Mouse (Mus musculus): ENCODE measurements around the gene Myo5a. TPM values are rescaled to one million over a fixed set of nuclear protein-coding genes. Genes with fewer than 3 reads are reported as not detected.

Gene Myo5a
- polyA plus RNA-seq, 1 experiment from 2014 or later: 22.3 TPM

GRCm38 (mm10) chr9:75121126-75121525 lies 50.3 kb downstream of the Myo5a start:
- ATAC-seq (ENCODE audit: insufficient number of reproducible peaks, insufficient read depth, low FRiP score, low TSS enrichment, low read depth): no peak
- Histone ChIP-seq H3K4me2 (no peak overlapping the region), H3K36me3 (peaks cover 18% of the 10 kb centered on the region; the same call in 1 of the 2 replicates), H3K9ac (replicated peaks) (no peak overlapping the region), H3K27ac (no peak overlapping the region), H3K4me3 (replicated peaks) (no peak overlapping the region), H3K4me1 (replicated peaks) (no peaks in the 10 kb centered on the region), H3K9me3 (no peaks in the 10 kb centered on the region), H3K27me3 (no peaks in the 10 kb centered on the region)
- 83% methylated on average over 3 of the region's 3 CpGs for WGBS

GRCm38 (mm10) chr9:75124201-75124721 lies 53.4 kb downstream of the Myo5a start:
- WGBS: 75% methylated on average over 6 of the region's 6 CpGs
- H3K4me1 ChIP-seq (replicated peaks): no peaks in the 10 kb centered on the region
- no peaks in the 10 kb centered on the region for H3K9me3 ChIP-seq
- no peaks in the 10 kb centered on the region for H3K27me3 ChIP-seq
- ATAC-seq (ENCODE audit: insufficient number of reproducible peaks, insufficient read depth, low FRiP score, low TSS enrichment, low read depth): no peak
- no peak overlapping the region for H3K4me3 ChIP-seq (replicated peaks)
- H3K27ac ChIP-seq: no peak overlapping the region
- H3K4me2 ChIP-seq: no peak overlapping the region
- no peak overlapping the region for H3K9ac ChIP-seq (replicated peaks)
- H3K36me3 ChIP-seq: peaks cover 27% of the 10 kb centered on the region; the same call in 1 of the 2 replicates

GRCm38 (mm10) chr9:75130553-75130952 lies 59.7 kb downstream of the Myo5a start:
- H3K4me2 ChIP-seq: no peak overlapping the region
- H3K9me3 ChIP-seq: no peaks in the 10 kb centered on the region
- WGBS: 75% methylated on average over 2 of the region's 2 CpGs
- H3K4me3 ChIP-seq (replicated peaks): no peak overlapping the region
- H3K36me3 ChIP-seq: peaks cover 36% of the 10 kb centered on the region; the same call in 1 of the 2 replicates
- no peaks in the 10 kb centered on the region for H3K4me1 ChIP-seq (replicated peaks)
- H3K27ac ChIP-seq: no peak overlapping the region
- no peak overlapping the region for H3K9ac ChIP-seq (replicated peaks)
- ATAC-seq (ENCODE audit: insufficient number of reproducible peaks, insufficient read depth, low FRiP score, low TSS enrichment, low read depth): no peak
- H3K27me3 ChIP-seq: no peaks in the 10 kb centered on the region

GRCm38 (mm10) chr9:75146911-75147310 lies 76.1 kb downstream of the Myo5a start:
- peaks cover 58% of the 10 kb centered on the region for H3K36me3 ChIP-seq
- WGBS: 88% methylated on average over 5 of the region's 5 CpGs

GRCm38 (mm10) chr9:75160525-75160924 lies 89.7 kb downstream of the Myo5a start:
- no peak for ATAC-seq (ENCODE audit: insufficient number of reproducible peaks, insufficient read depth, low FRiP score, low TSS enrichment, low read depth)
- 92% methylated on average over 6 of the region's 6 CpGs for WGBS

More at GRCm38 (mm10) chr9:75146911-75147310, 76.1 kb downstream of the Myo5a start:
- H3K9me3 ChIP-seq: no peaks in the 10 kb centered on the region
- no peak overlapping the region for H3K27ac ChIP-seq
- no peak overlapping the region for H3K9ac ChIP-seq (replicated peaks)
- no peak for ATAC-seq (ENCODE audit: insufficient number of reproducible peaks, insufficient read depth, low FRiP score, low TSS enrichment, low read depth)
- no peaks in the 10 kb centered on the region for H3K27me3 ChIP-seq
- no peaks in the 10 kb centered on the region for H3K4me1 ChIP-seq (replicated peaks)
- no peak overlapping the region for H3K4me2 ChIP-seq
- H3K4me3 ChIP-seq (replicated peaks): no peak overlapping the region

GRCm38 (mm10) chr9:75163650-75164049 lies 92.8 kb downstream of the Myo5a start:
- Histone ChIP-seq H3K4me3 (replicated peaks) (no peak overlapping the region), H3K36me3 (peaks cover 32% of the 10 kb centered on the region)

More at GRCm38 (mm10) chr9:75160525-75160924, 89.7 kb downstream of the Myo5a start:
- no peaks in the 10 kb centered on the region for H3K27me3 ChIP-seq
- no peaks in the 10 kb centered on the region for H3K9me3 ChIP-seq
- no peak overlapping the region for H3K4me3 ChIP-seq (replicated peaks)
- peaks cover 29% of the 10 kb centered on the region for H3K36me3 ChIP-seq
- H3K4me2 ChIP-seq: no peak overlapping the region
- H3K9ac ChIP-seq (replicated peaks): no peak overlapping the region
- no peaks in the 10 kb centered on the region for H3K4me1 ChIP-seq (replicated peaks)
- H3K27ac ChIP-seq: no peak overlapping the region

GRCm38 (mm10) chr9:75171721-75172120 lies 100.9 kb downstream of the Myo5a start:
- 87% methylated on average over 3 of the region's 3 CpGs for WGBS
- no peak for ATAC-seq (ENCODE audit: insufficient number of reproducible peaks, insufficient read depth, low FRiP score, low TSS enrichment, low read depth)
- Histone ChIP-seq H3K27ac (no peak overlapping the region), H3K4me3 (replicated peaks) (no peak overlapping the region), H3K4me2 (no peak overlapping the region), H3K9ac (replicated peaks) (no peak overlapping the region), H3K27me3 (no peaks in the 10 kb centered on the region), H3K9me3 (no peaks in the 10 kb centered on the region), H3K36me3 (peaks cover 80% of the 10 kb centered on the region), H3K4me1 (replicated peaks) (no peaks in the 10 kb centered on the region)

More at GRCm38 (mm10) chr9:75163650-75164049, 92.8 kb downstream of the Myo5a start:
- no peaks in the 10 kb centered on the region for H3K9me3 ChIP-seq
- H3K27me3 ChIP-seq: no peaks in the 10 kb centered on the region
- no peaks in the 10 kb centered on the region for H3K4me1 ChIP-seq (replicated peaks)
- no peak overlapping the region for H3K27ac ChIP-seq
- no peak overlapping the region for H3K4me2 ChIP-seq
- no peak for ATAC-seq (ENCODE audit: insufficient number of reproducible peaks, insufficient read depth, low FRiP score, low TSS enrichment, low read depth)
- H3K9ac ChIP-seq (replicated peaks): no peak overlapping the region

- H3K4me1 ChIP-seq (replicated peaks): no peaks in the 10 kb centered on the region
- no peaks in the 10 kb centered on the region for H3K9me3 ChIP-seq
- H3K27ac ChIP-seq: no peak overlapping the region
- no peak overlapping the region for H3K4me2 ChIP-seq
- no peaks in the 10 kb centered on the region for H3K27me3 ChIP-seq
- ATAC-seq (ENCODE audit: insufficient number of reproducible peaks, insufficient read depth, low FRiP score, low TSS enrichment, low read depth): no peak
- WGBS: 85% methylated on average over 3 of the region's 3 CpGs
- peaks cover 53% of the 10 kb centered on the region for H3K36me3 ChIP-seq
- H3K4me3 ChIP-seq (replicated peaks): no peak overlapping the region
- no peak overlapping the region for H3K9ac ChIP-seq (replicated peaks)
These were observed 116.9 kb downstream of the Myo5a start for GRCm38 (mm10) chr9:75187646-75188260.

GRCm38 (mm10) chr9:75193858-75194257 lies 123.0 kb downstream of the Myo5a start:
- Histone ChIP-seq H3K36me3 (peaks cover 39% of the 10 kb centered on the region; the same call in 1 of the 2 replicates), H3K4me3 (replicated peaks) (no peak overlapping the region), H3K27me3 (no peaks in the 10 kb centered on the region), H3K4me1 (replicated peaks) (no peaks in the 10 kb centered on the region), H3K9me3 (no peaks in the 10 kb centered on the region), H3K9ac (replicated peaks) (no peak overlapping the region), H3K4me2 (no peak overlapping the region), H3K27ac (no peak overlapping the region)
- WGBS: 66% methylated on average over 4 of the region's 4 CpGs
- no peak for ATAC-seq (ENCODE audit: insufficient number of reproducible peaks, insufficient read depth, low FRiP score, low TSS enrichment, low read depth)

- no peak overlapping the region for H3K27ac ChIP-seq
- no peak overlapping the region for H3K4me2 ChIP-seq
- no peaks in the 10 kb centered on the region for H3K4me1 ChIP-seq (replicated peaks)
- no peak for ATAC-seq (ENCODE audit: insufficient number of reproducible peaks, insufficient read depth, low FRiP score, low TSS enrichment, low read depth)
- no peaks in the 10 kb centered on the region for H3K9me3 ChIP-seq
- WGBS: 80% methylated on average over 2 of the region's 2 CpGs
- no peak overlapping the region for H3K9ac ChIP-seq (replicated peaks)
- H3K36me3 ChIP-seq: peaks cover 45% of the 10 kb centered on the region
- H3K27me3 ChIP-seq: no peaks in the 10 kb centered on the region
- no peak overlapping the region for H3K4me3 ChIP-seq (replicated peaks)
These were observed 125.5 kb downstream of the Myo5a start for GRCm38 (mm10) chr9:75196335-75196734.

- Histone ChIP-seq H3K9me3 (no peaks in the 10 kb centered on the region), H3K36me3 (peaks cover 52% of the 10 kb centered on the region), H3K4me1 (replicated peaks) (no peaks in the 10 kb centered on the region), H3K4me2 (no peak overlapping the region), H3K27ac (no peak overlapping the region), H3K9ac (replicated peaks) (no peak overlapping the region), H3K4me3 (replicated peaks) (no peak overlapping the region), H3K27me3 (no peaks in the 10 kb centered on the region)
- ATAC-seq (ENCODE audit: insufficient number of reproducible peaks, insufficient read depth, low FRiP score, low TSS enrichment, low read depth): no peak
- 60% methylated on average over 6 of the region's 6 CpGs for WGBS
These were observed 126.5 kb downstream of the Myo5a start for GRCm38 (mm10) chr9:75197297-75197696.

- Histone ChIP-seq H3K4me1 (replicated peaks) (no peaks in the 10 kb centered on the region), H3K27ac (no peak overlapping the region), H3K4me2 (no peak overlapping the region), H3K36me3 (peaks cover 58% of the 10 kb centered on the region), H3K27me3 (no peaks in the 10 kb centered on the region), H3K9ac (replicated peaks) (no peak overlapping the region), H3K4me3 (replicated peaks) (no peak overlapping the region), H3K9me3 (no peaks in the 10 kb centered on the region)
- WGBS: 90% methylated on average over 1 of the region's 1 CpGs
- no peak for ATAC-seq (ENCODE audit: insufficient number of reproducible peaks, insufficient read depth, low FRiP score, low TSS enrichment, low read depth)
These were observed 130.7 kb downstream of the Myo5a start for GRCm38 (mm10) chr9:75201506-75201905.
